Mouse (Mus musculus): ENCODE results near the gene Ttll11. TPM values are rescaled to one million over a fixed set of nuclear protein-coding genes. Genes with fewer than 3 reads are reported as not detected.

Ttll11 gene
- polyA plus RNA-seq, 1 experiment from 2014 or later = 0.63 TPM

DNA sequence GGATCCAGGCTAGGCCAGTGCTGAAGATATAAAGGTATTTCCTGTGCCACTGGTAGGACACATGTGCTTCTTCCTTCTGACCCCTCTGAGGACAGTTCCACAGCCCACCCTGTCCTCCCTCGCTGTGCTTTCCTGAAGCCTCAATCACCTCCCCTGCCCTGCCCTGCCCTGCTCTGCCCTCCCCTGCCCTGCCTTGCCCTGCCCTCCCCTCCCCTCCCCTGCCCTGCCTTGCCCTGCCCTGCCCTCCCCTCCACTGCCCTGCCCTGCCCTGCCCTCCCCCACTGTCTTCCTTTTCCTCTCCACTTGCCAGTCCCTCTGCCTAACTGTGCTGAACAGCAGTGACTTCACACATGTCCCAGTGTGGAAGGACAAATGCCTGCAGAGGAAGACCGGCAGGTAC, 160.8 kb downstream of the Ttll11 start:
- 15% methylated on average over 2 of the region's 2 CpGs for WGBS (ENCODE audit: insufficient replicate concordance)
- peak; percentile 42; the same call in 1 of the 2 replicates for ATAC-seq (ENCODE audit: insufficient read depth)

DNA sequence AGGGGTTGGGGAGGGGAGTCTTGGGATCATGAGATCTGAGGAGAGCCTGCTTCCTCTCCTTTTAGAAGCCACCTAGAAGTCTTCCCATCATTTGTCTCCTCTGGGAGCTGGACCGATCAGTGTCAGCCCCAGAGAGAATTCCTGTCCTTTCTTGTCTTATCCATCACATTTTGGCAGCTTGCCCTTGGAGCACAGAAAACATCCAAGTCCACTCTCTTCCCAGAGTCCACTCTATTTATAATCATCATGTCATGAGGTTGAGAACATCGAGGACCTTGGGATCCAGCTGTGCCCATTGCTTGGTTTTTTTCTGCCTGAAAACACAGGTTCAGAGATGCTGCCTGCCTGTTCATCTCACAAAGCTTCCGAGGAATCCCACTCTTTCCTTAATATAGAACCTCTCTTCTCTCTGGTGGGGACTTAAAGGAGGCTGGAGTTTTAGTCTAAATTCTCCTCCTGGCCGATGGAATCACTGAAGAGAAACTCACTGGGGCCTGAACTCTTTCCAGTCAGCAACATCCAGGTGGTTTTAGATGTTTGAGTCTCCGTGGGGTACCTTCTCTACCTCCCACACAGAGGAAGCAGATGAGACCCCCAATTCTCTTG, 163.6 kb downstream of the Ttll11 start:
- no peaks in the 10 kb centered on the region for H3K9me3 ChIP-seq (replicated peaks)
- peaks cover 11% of the 10 kb centered on the region; the same call in 1 of the 2 replicates for H3K4me1 ChIP-seq (replicated peaks)
- H3K9ac ChIP-seq = no peak overlapping the region
- no peak overlapping the region for H3K4me3 ChIP-seq (replicated peaks)
- ATAC-seq (ENCODE audit: insufficient read depth) = no peak
- no peak overlapping the region for H3K27ac ChIP-seq (replicated peaks)
- 59% methylated on average over 5 of the region's 5 CpGs for WGBS (ENCODE audit: insufficient replicate concordance)
- peaks cover 3% of the 10 kb centered on the region; the same call in 1 of the 2 replicates for H3K27me3 ChIP-seq
- H3K36me3 ChIP-seq (replicated peaks) = no peaks in the 10 kb centered on the region
- no peak overlapping the region for H3K4me2 ChIP-seq

More for the DNA sequence above, 160.8 kb downstream of the Ttll11 start:
- no peak overlapping the region for H3K9ac ChIP-seq
- no peak overlapping the region for H3K27ac ChIP-seq (replicated peaks)
- H3K4me2 ChIP-seq = no peak overlapping the region
- H3K9me3 ChIP-seq (replicated peaks) = no peaks in the 10 kb centered on the region
- H3K4me1 ChIP-seq (replicated peaks) = peaks cover 11% of the 10 kb centered on the region; the same call in 1 of the 2 replicates
- H3K36me3 ChIP-seq (replicated peaks) = no peaks in the 10 kb centered on the region
- no peak overlapping the region for H3K4me3 ChIP-seq (replicated peaks)
- no peaks in the 10 kb centered on the region for H3K27me3 ChIP-seq

DNA sequence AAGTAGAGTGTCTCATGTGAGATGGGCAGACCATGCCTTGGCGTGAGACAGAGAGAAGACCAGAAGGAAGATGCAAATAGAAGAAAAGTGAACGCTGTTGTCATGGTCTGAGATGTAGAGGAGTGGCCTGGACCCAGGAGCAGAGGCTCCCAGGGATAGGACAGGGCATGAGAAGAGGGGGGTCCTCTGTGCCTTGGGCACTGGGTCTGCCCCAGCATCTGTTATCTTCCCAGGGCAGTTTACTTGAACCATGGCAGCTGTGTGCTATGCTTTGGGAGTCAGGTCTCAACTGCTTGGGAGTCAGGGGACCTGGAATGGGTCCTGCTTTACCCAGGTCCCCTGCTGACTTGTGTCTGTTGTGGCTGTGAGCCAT, 167.2 kb downstream of the Ttll11 start:
- Histone ChIP-seq H3K36me3 (replicated peaks) (no peaks in the 10 kb centered on the region), H3K4me3 (replicated peaks) (no peak overlapping the region), H3K9ac (no peak overlapping the region), H3K4me2 (no peak overlapping the region), H3K27ac (replicated peaks) (no peak overlapping the region), H3K9me3 (replicated peaks) (no peaks in the 10 kb centered on the region), H3K27me3 (peaks cover 3% of the 10 kb centered on the region; the same call in 1 of the 2 replicates), H3K4me1 (replicated peaks) (no peaks in the 10 kb centered on the region)
- ATAC-seq (ENCODE audit: insufficient read depth) = no peak
- WGBS (ENCODE audit: insufficient replicate concordance) = 64% methylated on average over 2 of the region's 2 CpGs

DNA sequence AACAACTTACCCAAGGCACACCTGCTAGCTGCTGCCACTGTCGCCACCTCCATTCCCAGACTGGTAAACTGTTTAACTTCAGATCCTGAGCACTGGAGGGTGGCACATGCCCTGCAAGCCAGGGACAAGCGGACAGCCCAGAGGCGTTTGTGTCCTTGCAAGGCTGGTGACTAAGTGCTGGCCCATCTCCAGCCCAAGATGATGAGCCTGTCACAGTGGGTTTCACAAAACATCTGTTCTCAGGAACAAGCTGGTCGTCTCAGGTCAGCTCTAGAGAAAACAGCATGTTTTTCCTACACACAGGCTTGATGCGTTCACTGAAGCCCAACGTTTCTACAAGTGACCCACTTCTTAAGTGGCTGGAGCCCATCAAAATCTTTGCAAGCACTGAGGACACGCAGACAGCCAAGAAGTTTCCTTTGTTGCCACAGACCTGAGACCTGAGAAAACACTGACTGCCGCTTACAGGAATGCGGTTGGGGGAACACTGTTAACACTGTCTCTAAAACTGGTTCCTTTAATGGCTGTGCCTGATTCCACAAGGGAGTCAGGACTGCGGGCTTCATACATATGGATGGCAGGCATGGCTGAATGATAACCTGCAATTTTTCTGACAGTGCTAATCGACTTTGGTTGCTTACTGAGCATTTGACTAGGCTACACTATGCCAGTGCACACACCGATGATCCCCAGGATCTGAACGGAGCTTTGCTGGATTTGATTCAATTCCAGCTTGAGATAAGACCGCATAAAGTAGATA, 167.7 kb downstream of the Ttll11 start:
- H3K4me2 ChIP-seq = no peak overlapping the region
- H3K4me3 ChIP-seq (replicated peaks) = no peak overlapping the region
- no peaks in the 10 kb centered on the region for H3K9me3 ChIP-seq (replicated peaks)
- H3K27ac ChIP-seq (replicated peaks) = no peak overlapping the region
- WGBS (ENCODE audit: insufficient replicate concordance) = 71% methylated on average over 14 of the region's 14 CpGs
- no peak overlapping the region for H3K9ac ChIP-seq
- ATAC-seq (ENCODE audit: insufficient read depth) = no peak
- H3K4me1 ChIP-seq (replicated peaks) = no peaks in the 10 kb centered on the region
- peaks cover 3% of the 10 kb centered on the region; the same call in 1 of the 2 replicates for H3K27me3 ChIP-seq
- H3K36me3 ChIP-seq (replicated peaks) = no peaks in the 10 kb centered on the region

GRCm38 (mm10) chr2:35810027-35810426, 169.7 kb downstream of the Ttll11 start:
- Histone ChIP-seq H3K4me1 (replicated peaks) (no peaks in the 10 kb centered on the region), H3K9me3 (replicated peaks) (no peaks in the 10 kb centered on the region), H3K9ac (no peak overlapping the region), H3K27ac (replicated peaks) (no peak overlapping the region), H3K27me3 (peaks cover 3% of the 10 kb centered on the region; the same call in 1 of the 2 replicates), H3K4me2 (no peak overlapping the region), H3K36me3 (replicated peaks) (no peaks in the 10 kb centered on the region), H3K4me3 (replicated peaks) (no peak overlapping the region)
- no peak for ATAC-seq (ENCODE audit: insufficient read depth)
- WGBS (ENCODE audit: insufficient replicate concordance) = 47% methylated on average over 3 of the region's 3 CpGs

- peaks cover 3% of the 10 kb centered on the region; the same call in 1 of the 2 replicates for H3K27me3 ChIP-seq
- no peak overlapping the region for H3K9ac ChIP-seq
- no peak overlapping the region for H3K4me2 ChIP-seq
- no peaks in the 10 kb centered on the region for H3K9me3 ChIP-seq (replicated peaks)
- ATAC-seq (ENCODE audit: insufficient read depth) = no peak
- no peaks in the 10 kb centered on the region for H3K4me1 ChIP-seq (replicated peaks)
- no peak overlapping the region for H3K4me3 ChIP-seq (replicated peaks)
- no peaks in the 10 kb centered on the region for H3K36me3 ChIP-seq (replicated peaks)
- 36% methylated on average over 3 of the region's 3 CpGs for WGBS (ENCODE audit: insufficient replicate concordance)
- H3K27ac ChIP-seq (replicated peaks) = no peak overlapping the region
Observed at GRCm38 (mm10) chr2:35809141-35809540, 170.6 kb downstream of the Ttll11 start.

- Histone ChIP-seq H3K36me3 (replicated peaks) (no peaks in the 10 kb centered on the region), H3K27me3 (no peaks in the 10 kb centered on the region), H3K4me3 (replicated peaks) (no peak overlapping the region), H3K4me2 (no peak overlapping the region), H3K9ac (no peak overlapping the region), H3K27ac (replicated peaks) (no peak overlapping the region), H3K9me3 (replicated peaks) (no peaks in the 10 kb centered on the region), H3K4me1 (replicated peaks) (no peaks in the 10 kb centered on the region)
- 74% methylated on average over 13 of the region's 13 CpGs for WGBS (ENCODE audit: insufficient replicate concordance)
- ATAC-seq (ENCODE audit: insufficient read depth) = no peak
Observed at GRCm38 (mm10) chr2:35805881-35806280, 173.8 kb downstream of the Ttll11 start.

- H3K4me1 ChIP-seq (replicated peaks) = no peaks in the 10 kb centered on the region
- WGBS (ENCODE audit: insufficient replicate concordance) = 76% methylated on average over 11 of the region's 11 CpGs
- no peak overlapping the region for H3K4me3 ChIP-seq (replicated peaks)
- H3K36me3 ChIP-seq (replicated peaks) = no peaks in the 10 kb centered on the region
- H3K27ac ChIP-seq (replicated peaks) = no peak overlapping the region
- no peaks in the 10 kb centered on the region for H3K27me3 ChIP-seq
- H3K9me3 ChIP-seq (replicated peaks) = no peaks in the 10 kb centered on the region
- no peak overlapping the region for H3K9ac ChIP-seq
- ATAC-seq (ENCODE audit: insufficient read depth) = no peak
- no peak overlapping the region for H3K4me2 ChIP-seq
Observed at GRCm38 (mm10) chr2:35803095-35803494, 176.6 kb downstream of the Ttll11 start.

DNA sequence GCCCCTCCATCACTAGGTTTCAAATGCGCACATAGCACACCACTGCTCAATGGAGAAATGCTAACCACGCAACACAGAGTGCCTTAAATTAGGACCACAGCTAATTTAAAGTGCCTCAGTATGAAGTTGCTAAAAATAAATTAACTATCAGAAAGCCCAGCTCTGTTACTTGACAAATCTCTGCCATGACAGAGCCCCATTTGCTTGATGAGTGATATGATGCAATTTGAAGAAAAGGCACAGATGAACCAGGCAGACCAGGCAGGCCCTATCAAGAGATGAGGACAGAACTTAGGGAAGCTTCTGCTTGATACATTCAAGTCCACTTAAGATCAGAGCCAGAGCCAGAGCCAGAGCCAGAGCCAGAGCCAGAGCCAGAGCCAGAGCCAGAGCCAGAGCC, 178.0 kb downstream of the Ttll11 start:
- ATAC-seq (ENCODE audit: insufficient read depth) = no peak
- 78% methylated on average over 2 of the region's 2 CpGs for WGBS (ENCODE audit: insufficient replicate concordance)
- no peaks in the 10 kb centered on the region for H3K36me3 ChIP-seq (replicated peaks)
- H3K9ac ChIP-seq = no peak overlapping the region
- H3K9me3 ChIP-seq (replicated peaks) = no peaks in the 10 kb centered on the region
- no peak overlapping the region for H3K4me3 ChIP-seq (replicated peaks)
- no peak overlapping the region for H3K4me2 ChIP-seq
- no peaks in the 10 kb centered on the region for H3K4me1 ChIP-seq (replicated peaks)
- H3K27me3 ChIP-seq = no peaks in the 10 kb centered on the region
- no peak overlapping the region for H3K27ac ChIP-seq (replicated peaks)

DNA sequence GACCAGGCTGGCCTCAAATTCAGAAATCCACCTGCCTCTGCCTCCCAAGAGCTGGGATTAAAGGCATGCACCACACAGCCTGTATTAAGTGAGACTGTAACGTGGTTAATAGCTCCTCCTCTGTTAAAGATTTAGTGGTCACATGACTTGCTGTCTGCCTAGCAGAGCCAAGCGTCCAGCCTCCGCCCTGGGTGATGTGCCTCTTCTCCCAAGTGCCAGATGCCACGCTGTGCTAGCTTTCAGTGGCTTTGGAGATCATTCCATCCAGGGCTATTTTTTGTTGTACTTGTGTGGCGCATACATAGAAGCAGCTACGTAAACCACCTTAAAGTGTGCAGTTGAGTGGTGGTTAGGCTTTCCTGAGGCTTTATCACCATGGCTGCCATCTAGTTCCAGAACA, 180.6 kb downstream of the Ttll11 start:
- H3K27ac ChIP-seq (replicated peaks) = no peak overlapping the region
- H3K4me1 ChIP-seq (replicated peaks) = no peaks in the 10 kb centered on the region
- H3K4me2 ChIP-seq = no peak overlapping the region
- H3K27me3 ChIP-seq = no peaks in the 10 kb centered on the region
- no peak overlapping the region for H3K4me3 ChIP-seq (replicated peaks)
- H3K9ac ChIP-seq = no peak overlapping the region
- H3K36me3 ChIP-seq (replicated peaks) = no peaks in the 10 kb centered on the region
- WGBS (ENCODE audit: insufficient replicate concordance) = 61% methylated on average over 6 of the region's 6 CpGs
- no peak for ATAC-seq (ENCODE audit: insufficient read depth)
- H3K9me3 ChIP-seq (replicated peaks) = no peaks in the 10 kb centered on the region

DNA sequence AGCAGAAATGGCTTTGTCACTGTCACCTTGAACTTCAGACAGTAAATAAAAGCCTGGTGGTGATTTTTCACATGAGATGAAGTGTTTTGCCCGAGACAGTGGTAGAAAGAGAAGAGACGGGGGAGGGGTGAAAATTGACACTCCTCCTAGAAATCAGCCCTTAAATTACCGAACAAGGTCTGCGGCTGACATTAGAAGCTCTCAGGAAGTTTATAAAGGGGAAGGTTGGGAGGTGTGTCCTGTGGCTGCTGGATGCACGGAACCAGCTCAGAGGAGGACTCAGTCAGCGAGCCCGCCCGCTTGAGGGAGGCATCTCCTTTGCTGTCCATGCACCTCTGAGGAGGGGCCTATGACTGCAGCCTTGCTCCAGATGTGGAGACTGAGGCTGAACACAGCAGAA, 181.7 kb downstream of the Ttll11 start:
- H3K9ac ChIP-seq = no peak overlapping the region
- H3K9me3 ChIP-seq (replicated peaks) = no peaks in the 10 kb centered on the region
- WGBS (ENCODE audit: insufficient replicate concordance) = 44% methylated on average over 8 of the region's 8 CpGs
- H3K4me1 ChIP-seq (replicated peaks) = no peaks in the 10 kb centered on the region
- H3K27me3 ChIP-seq = no peaks in the 10 kb centered on the region
- H3K4me2 ChIP-seq = no peak overlapping the region
- no peak overlapping the region for H3K27ac ChIP-seq (replicated peaks)
- no peaks in the 10 kb centered on the region for H3K36me3 ChIP-seq (replicated peaks)
- H3K4me3 ChIP-seq (replicated peaks) = no peak overlapping the region
- no peak for ATAC-seq (ENCODE audit: insufficient read depth)

Measured in liver, embryonic 15.5 days (tissue).